Mouse (Mus musculus) testis, adult 2 months (tissue): ENCODE data around the gene Tvp23b.

Experiments
- CTCF ChIP-seq: fragments of 200-500 bp; IDR thresholded peaks from 2 replicates; pipeline ENCODE4 v1.5.1; 2012; ENCODE audit warnings: low read depth, mild to moderate bottlenecking, inconsistent platforms, low read length, moderate library complexity; ENCODE audit not compliant: control insufficient read depth, insufficient read depth, insufficient replicate concordance
- POLR2A ChIP-seq: fragments of 200-500 bp; IDR thresholded peaks from 2 replicates; pipeline ENCODE4 v1.6.1; 2012; ENCODE audit warnings: low read depth, mild to moderate bottlenecking, inconsistent platforms, low read length, moderate library complexity; ENCODE audit not compliant: control insufficient read depth

DNA sequence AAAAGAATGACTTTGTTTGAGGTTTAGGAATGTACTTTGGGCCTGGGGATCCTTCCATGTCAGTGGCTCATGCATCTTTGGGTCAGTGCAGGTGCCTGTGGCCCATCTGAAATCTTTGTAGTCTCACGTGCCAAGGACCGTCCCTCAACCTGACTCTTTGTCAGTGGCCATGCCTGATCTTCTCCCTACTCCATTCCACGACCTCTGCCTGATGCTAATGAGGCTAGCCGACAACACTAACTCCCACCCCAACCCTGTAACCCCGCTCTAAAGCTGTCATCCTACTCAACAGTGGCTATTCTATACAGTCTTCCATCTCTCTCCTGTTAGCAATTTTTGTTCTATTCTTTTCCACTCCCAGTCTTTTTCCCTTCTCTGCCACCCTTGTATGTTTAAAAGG lies 75.9 kb downstream of the Tvp23b start:
- TF ChIP-seq CTCF (no peak), POLR2A (no peak)
